26 mouse cellular contexts compared by ENCODE assay signal in the genomic region with DNA sequence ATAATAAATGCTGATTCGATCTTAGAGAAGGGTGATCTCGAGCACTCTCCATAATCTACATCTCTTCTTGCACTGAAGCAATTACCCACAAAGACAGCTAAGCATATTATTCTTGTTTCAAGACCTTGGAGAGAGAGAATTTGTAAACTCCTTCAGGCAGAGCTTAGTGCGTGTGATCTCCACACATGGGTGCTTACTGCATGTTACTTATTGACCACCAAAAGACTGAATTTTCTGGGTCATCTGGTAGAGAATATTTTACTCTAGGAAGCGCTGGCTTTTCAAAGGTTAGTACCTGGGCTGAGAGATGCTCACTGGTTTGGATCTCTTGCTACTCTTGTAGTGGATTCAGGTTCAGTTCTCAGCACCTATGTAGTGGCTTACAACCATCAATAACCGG. TPM values are rescaled to one million over a fixed set of nuclear protein-coding genes. Genes with fewer than 3 reads are reported as not detected.
A peak's percentile ranks its signal among the peaks of the same experiment; 100 is the strongest.
DNase-seq lines count a peak whose midpoint lies in the region; ATAC-seq and TF ChIP-seq lines count a peak whose summit lies in the region.
"Had no signal": no experiment of that assay in that cellular context is flagged by ENCODE, and none has a peak within 500 bp of the region (broad histone marks: within the 10 kb centered on the region; RNA-seq: fewer than 3 reads in every experiment).

No protein-coding gene starts in this region.

- H3K9me3 ChIP-seq in kidney, embryonic 14.5 days (ENCODE audit: control insufficient read depth, low read length), result no peaks in the 10 kb centered on the region
- no peaks in the 10 kb centered on the region for H3K9me3 ChIP-seq in kidney, postnatal 0 days (replicated peaks; ENCODE audit: low read length)
- H3K9me3 ChIP-seq: embryonic facial prominence, embryonic 10.5 days; embryonic facial prominence, embryonic 13.5 days; forebrain, embryonic 12.5 days; forebrain, embryonic 15.5 days; heart, embryonic 10.5 days; heart, embryonic 13.5 days; hindbrain, embryonic 12.5 days; hindbrain, embryonic 15.5 days had no signal

- in situ Hi-C loops in Patski (cut with MboI; ENCODE audit: low pct_unique_long_range_greater_than_20kb), result no loop called here

- CTCF ChIA-PET in Patski (lab: Charles Lee), result interaction anchor here (1.3 kb wide), 1 partner anchor 18 kb away, joined by 3 read pairs; no protein-coding TSS in a partner anchor

- POLR2A ChIA-PET in Patski (lab: Charles Lee), result no interaction called here

- peak overlapping the region; percentile 32; the same call in 1 of the 2 replicates for H3K27ac ChIP-seq in kidney, embryonic 14.5 days (ENCODE audit: low read depth, low read length)
- peak overlapping the region; percentile 74; the same call in 1 of the 2 replicates for H3K27ac ChIP-seq in kidney, postnatal 0 days
- H3K27ac ChIP-seq: embryonic facial prominence, embryonic 10.5 days; embryonic facial prominence, embryonic 13.5 days; forebrain, embryonic 12.5 days; forebrain, embryonic 15.5 days; heart, adult 2 months; heart, embryonic 10.5 days; heart, embryonic 13.5 days; hindbrain, embryonic 12.5 days; hindbrain, embryonic 15.5 days had no signal

- no peak for TF ChIP-seq CTCF in Patski (IDR thresholded peaks at IDR 0.05)
- no peak for TF ChIP-seq CTCF in kidney, postnatal 0 days (IDR thresholded peaks at IDR 0.05; ENCODE audit: low read depth)

- ATAC-seq in Patski, result peak; percentile 85
- peak; percentile 60; the same call in 1 of the 2 replicates for ATAC-seq in kidney, embryonic 14.5 days (ENCODE audit: low FRiP score, low TSS enrichment)
- ATAC-seq in kidney, postnatal 0 days (replicated peaks; ENCODE audit: low FRiP score, low read depth), result peak; percentile 75
- ATAC-seq: CD4-positive, CD25-positive, alpha-beta regulatory T cell, adult 4 months; forebrain, embryonic 15.5 days had no signal

- no peak overlapping the region for H3K9ac ChIP-seq in kidney, embryonic 14.5 days (ENCODE audit: low read depth, low read length)
- no peak overlapping the region for H3K9ac ChIP-seq in kidney, postnatal 0 days (ENCODE audit: low read depth, low read length)
- H3K9ac ChIP-seq: embryonic facial prominence, embryonic 13.5 days; forebrain, embryonic 12.5 days; forebrain, embryonic 15.5 days; heart, embryonic 13.5 days; hindbrain, embryonic 12.5 days; hindbrain, embryonic 15.5 days had no signal

- H3K4me3 ChIP-seq in kidney, embryonic 14.5 days (ENCODE audit: low read length), result no peak overlapping the region
- H3K4me3 ChIP-seq in kidney, postnatal 0 days (replicated peaks; ENCODE audit: low read depth, low read length), result no peak overlapping the region
- H3K4me3 ChIP-seq: embryonic facial prominence, embryonic 10.5 days; embryonic facial prominence, embryonic 13.5 days; erythroblast, embryonic 14.5 days; forebrain, embryonic 12.5 days; forebrain, embryonic 15.5 days; heart, adult 2 months; heart, embryonic 10.5 days; heart, embryonic 13.5 days; hindbrain, embryonic 12.5 days; hindbrain, embryonic 15.5 days had no signal

- no peaks in the 10 kb centered on the region for H3K27me3 ChIP-seq in Patski
- no peaks in the 10 kb centered on the region for H3K27me3 ChIP-seq in kidney, embryonic 14.5 days (ENCODE audit: control insufficient read depth, insufficient read depth, low read length)
- no peaks in the 10 kb centered on the region for H3K27me3 ChIP-seq in kidney, postnatal 0 days (ENCODE audit: insufficient read depth, low read length)
- H3K27me3 ChIP-seq: embryonic facial prominence, embryonic 13.5 days; forebrain, embryonic 12.5 days; forebrain, embryonic 15.5 days; heart, embryonic 13.5 days; hindbrain, embryonic 12.5 days; hindbrain, embryonic 15.5 days had no signal

- 0 out of 2 replicates have a peak, but pooled peaks cover 4% of the 10 kb centered on the region for H3K4me1 ChIP-seq in kidney, embryonic 14.5 days (ENCODE audit: control insufficient read depth, insufficient read depth, low read length)
- peaks cover 5% of the 10 kb centered on the region; the same call in 1 of the 2 replicates for H3K4me1 ChIP-seq in kidney, postnatal 0 days (replicated peaks; ENCODE audit: insufficient read depth, low read length)
- H3K4me1 ChIP-seq: forebrain, embryonic 12.5 days; forebrain, embryonic 15.5 days; hindbrain, embryonic 12.5 days; hindbrain, embryonic 15.5 days had no signal

- H3K4me2 ChIP-seq in kidney, embryonic 14.5 days (replicated peaks; ENCODE audit: low read depth, low read length), result no peak overlapping the region
- no peak overlapping the region for H3K4me2 ChIP-seq in kidney, postnatal 0 days (ENCODE audit: low read length)
- H3K4me2 ChIP-seq: embryonic facial prominence, embryonic 13.5 days; forebrain, embryonic 12.5 days; forebrain, embryonic 15.5 days; heart, embryonic 13.5 days; hindbrain, embryonic 12.5 days; hindbrain, embryonic 15.5 days had no signal

- WGBS in kidney, embryonic 14.5 days, result 76% methylated on average over 5 of the region's 5 CpGs
- WGBS in kidney, postnatal 0 days, result 63% methylated on average over 5 of the region's 5 CpGs

- peak; percentile 34 to 76 for DNase-seq in kidney, adult 8-10 months
- DNase-seq in kidney, postnatal 4 days, result no peak
- peak; percentile 27 for DNase-seq in Patski (ENCODE audit: low read depth, low spot score)
- DNase-seq in kidney, postnatal 0 days (ENCODE audit: low spot score), result peak; percentile 47
- DNase-seq in embryo, embryonic 9.5 days (ENCODE audit: extremely low spot score), result no peak
- no peak for DNase-seq in T-cell, adult 2 months (ENCODE audit: low spot score)
- DNase-seq: adrenal gland, postnatal 10 days; adrenal gland, postnatal 36 days; cerebellum, adult 18-20 months; cerebellum, adult 9-11 months; cerebellum, postnatal 25 days; gastrocnemius, postnatal 25 days; heart, adult 2 months; heart, postnatal 14 days; heart, postnatal 4 days had no signal

- peaks cover 8% of the 10 kb centered on the region; the same call in 1 of the 2 replicates for H3K36me3 ChIP-seq in kidney, embryonic 14.5 days (ENCODE audit: control insufficient read depth, insufficient read depth, low read length)
- peaks cover 9% of the 10 kb centered on the region; the same call in 1 of the 2 replicates for H3K36me3 ChIP-seq in kidney, postnatal 0 days (ENCODE audit: insufficient read depth, low read length)
- H3K36me3 ChIP-seq: embryonic facial prominence, embryonic 10.5 days had no signal

RNA-seq across cellular contexts. Expression of gene Rb1, which starts 25.5 kb away (rescaled TPM):
- polyA plus RNA-seq in Patski (2021), result 30.0 TPM
- polyA plus RNA-seq in kidney, embryonic 14.5 days (2014; fragmentation: Nextera tagmentation; extraction: Ambion mirVana), result 29.9 and 32.7 TPM in 2 replicates
- polyA plus RNA-seq in kidney, postnatal 0 days (2015; fragmentation: Nextera tagmentation; extraction: Ambion mirVana), result 21.9 and 26.6 TPM in 2 replicates

RNA-seq across cellular contexts. Expression of gene Itm2b, which starts 34.0 kb away (rescaled TPM):
- 1,100 TPM for polyA plus RNA-seq in Patski (2021)
- 796 and 844 TPM in 2 replicates for polyA plus RNA-seq in kidney, embryonic 14.5 days (2014; fragmentation: Nextera tagmentation; extraction: Ambion mirVana)
- 1,975 and 1,980 TPM in 2 replicates for polyA plus RNA-seq in kidney, postnatal 0 days (2015; fragmentation: Nextera tagmentation; extraction: Ambion mirVana)

Comparison
In these comparisons a context has a peak if more than half of its experiments do, and no peak if none do; other contexts are left out.
1. DNase-seq: peak in kidney, adult 8-10 months (2 of 2), Patski (single experiment) and kidney, postnatal 0 days (single experiment); none in kidney, postnatal 4 days (0 of 2), embryo, embryonic 9.5 days (single experiment) and T-cell, adult 2 months (single experiment).
2. Peak in every context shown above with its lines, with median percentiles within 50 percentile points of each other: ATAC-seq.